Mouse (Mus musculus) heart, embryonic 15.5 days (tissue): ENCODE results near the gene Sys1. TPM values are rescaled to one million over a fixed set of nuclear protein-coding genes. Genes with fewer than 3 reads are reported as not detected.
A peak's percentile ranks its signal among the peaks of the same experiment; 100 is the strongest.

Experiments
- ATAC-seq: fragments of 200-750 bp; cut with Nextera tagmentation; replicated peaks from 2 replicates; pipeline ENCODE4 v1.8.0; 2017; ENCODE audit warnings: low read depth, moderate TSS enrichment; ENCODE audit not compliant: insufficient number of reproducible peaks, insufficient read depth, low FRiP score
- H3K27ac ChIP-seq: fragments of 300-500 bp; sonication (generic); 2 replicates; pipeline ENCODE4 v1.5.1; 2015; ENCODE audit warnings: mild to moderate bottlenecking, inconsistent platforms
- H3K27me3 ChIP-seq: fragments of 300-500 bp; sonication (generic); 2 replicates; pipeline ENCODE4 v1.6.1; 2015; ENCODE audit warnings: inconsistent platforms
- H3K36me3 ChIP-seq: fragments of 300-500 bp; sonication (generic); 2 replicates; pipeline ENCODE4 v1.6.1; 2015; ENCODE audit warnings: mild to moderate bottlenecking, inconsistent platforms
- H3K4me1 ChIP-seq: fragments of 300-500 bp; sonication (generic); replicated peaks from 2 replicates; pipeline ENCODE4 v1.6.1; 2015; ENCODE audit warnings: inconsistent platforms
- H3K4me2 ChIP-seq: fragments of 300-500 bp; sonication (generic); 2 replicates; pipeline ENCODE4 v1.6.1; 2015; ENCODE audit warnings: inconsistent platforms, mild to moderate bottlenecking, moderate library complexity
- H3K4me3 ChIP-seq: fragments of 300-500 bp; sonication (generic); 2 replicates; pipeline ENCODE4 v1.5.1; 2015; ENCODE audit warnings: mild to moderate bottlenecking, inconsistent platforms
- H3K9ac ChIP-seq: fragments of 300-500 bp; sonication (generic); 2 replicates; pipeline ENCODE4 v1.6.1; 2015; ENCODE audit warnings: mild to moderate bottlenecking, inconsistent platforms
- H3K9me3 ChIP-seq: fragments of 300-500 bp; sonication (generic); replicated peaks from 2 replicates; pipeline ENCODE4 v1.6.1; 2016; ENCODE audit warnings: inconsistent platforms
- WGBS: fragments of 180-500 bp; shearing (Covaris S2); methylation state at CpG from one replicate; pipeline ENCODE4 v1.1.7; 2015; ENCODE audit warnings: mixed read lengths; 5-methylcytosine and 5-hydroxymethylcytosine counted together
- polyA plus RNA-seq: library from polyadenylated mRNA; unstranded; fragments of >200 nt; fragmentation: Nextera tagmentation; extraction: Ambion mirVana; gene quantifications from 2 replicates; pipeline ENCODE4 v1.2.1, GENCODE M21; 2015

Gene Sys1
- polyA plus RNA-seq, 1 experiment from 2014 or later: 32.0 TPM

DNA sequence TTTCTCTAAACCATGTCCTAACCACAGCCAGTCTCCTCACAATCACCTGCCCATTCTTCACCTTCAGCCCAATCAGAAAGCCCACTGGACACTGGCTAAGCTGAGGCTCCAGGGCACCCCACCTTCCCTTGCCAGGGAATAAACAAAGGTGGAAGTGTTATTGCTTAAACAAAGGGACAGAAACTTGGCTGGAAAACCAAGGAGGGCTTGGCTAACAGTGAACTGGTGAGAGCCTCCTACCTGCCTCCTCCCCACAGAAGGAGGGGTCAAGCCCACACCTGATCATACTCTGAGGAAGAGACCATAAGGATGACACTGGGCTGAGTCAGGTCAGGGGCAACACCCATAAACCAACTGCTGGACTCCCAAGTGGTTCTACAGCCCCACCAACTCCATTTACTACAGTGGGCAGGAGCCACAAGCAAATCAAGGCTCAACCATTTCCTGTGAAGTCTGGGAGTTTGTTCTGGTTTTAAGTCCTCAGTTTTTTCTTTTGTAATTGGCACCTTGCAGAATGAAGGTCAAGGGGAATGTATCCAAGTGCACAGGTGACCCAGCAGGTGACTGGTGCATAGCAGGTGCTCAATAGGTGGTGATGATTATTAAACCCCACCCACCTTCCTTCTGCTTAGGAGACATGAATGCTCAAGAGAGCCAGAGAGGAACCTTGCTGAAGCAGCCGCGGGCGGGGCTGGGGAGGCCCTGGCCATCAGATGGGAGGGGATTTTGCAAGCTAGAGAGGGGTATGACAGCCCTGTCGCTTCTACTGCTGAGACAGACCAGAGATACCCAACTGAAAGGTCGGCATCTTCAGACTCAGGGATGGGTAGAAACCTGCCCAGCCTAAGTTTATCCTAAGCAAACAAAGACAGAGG, 21.3 kb upstream of the Sys1 start:
- no peak for ATAC-seq
- no peak overlapping the region for H3K4me2 ChIP-seq
- peaks cover 77% of the 10 kb centered on the region for H3K4me1 ChIP-seq
- no peak overlapping the region for H3K9ac ChIP-seq
- WGBS: 46% methylated on average over 5 of the region's 5 CpGs
- H3K9me3 ChIP-seq: no peaks in the 10 kb centered on the region
- no peak overlapping the region for H3K27ac ChIP-seq
- H3K36me3 ChIP-seq: no peaks in the 10 kb centered on the region
- H3K4me3 ChIP-seq: no peak overlapping the region
- H3K27me3 ChIP-seq: no peaks in the 10 kb centered on the region

DNA sequence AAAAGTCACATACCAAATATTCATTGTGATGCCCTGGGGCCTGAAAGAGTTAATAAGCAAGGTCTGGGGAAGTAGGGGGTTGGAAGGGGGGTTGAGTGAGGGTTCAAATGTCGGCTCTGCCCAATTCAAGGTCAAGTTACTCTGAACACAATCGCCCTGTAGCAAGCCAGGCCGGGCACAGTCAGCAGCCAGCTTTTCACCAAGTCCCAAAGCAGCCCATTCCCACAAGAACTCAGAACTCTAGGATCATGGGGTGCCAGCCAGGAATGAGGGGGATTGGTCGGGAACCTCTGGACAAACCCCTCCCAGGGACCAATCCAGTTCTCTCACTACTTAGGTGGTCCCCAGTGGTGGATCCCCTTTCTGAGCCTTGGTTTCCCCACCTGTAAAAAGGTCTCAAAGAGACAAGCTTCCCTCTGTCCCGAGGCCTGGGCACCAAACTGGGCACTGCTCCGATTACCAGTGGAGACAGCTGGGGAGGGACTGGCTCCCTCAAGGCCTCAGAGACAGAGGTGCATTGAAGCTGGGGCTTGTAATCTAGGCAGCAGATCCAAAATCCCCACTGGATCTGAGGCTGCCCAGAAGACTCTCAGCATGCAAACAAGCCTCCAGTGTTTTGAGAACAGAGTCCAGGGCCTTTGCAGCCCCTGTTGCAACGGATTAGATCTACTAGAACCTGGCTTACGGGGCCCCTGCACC, 20.4 kb upstream of the Sys1 start:
- peaks cover 76% of the 10 kb centered on the region for H3K4me1 ChIP-seq
- no peak for ATAC-seq
- H3K27me3 ChIP-seq: 0 out of 2 replicates have a peak, but pooled peaks cover 5% of the 10 kb centered on the region
- peak overlapping the region; percentile 22; the same call in 1 of the 2 replicates for H3K9ac ChIP-seq
- H3K4me3 ChIP-seq: no peak overlapping the region
- no peaks in the 10 kb centered on the region for H3K9me3 ChIP-seq
- 23% methylated on average over 8 of the region's 8 CpGs for WGBS
- no peaks in the 10 kb centered on the region for H3K36me3 ChIP-seq
- H3K4me2 ChIP-seq: no peak overlapping the region
- no peak overlapping the region; the same call in 1 of the 2 replicates for H3K27ac ChIP-seq

- Histone ChIP-seq H3K9me3 (no peaks in the 10 kb centered on the region), H3K4me3 (no peak overlapping the region), H3K9ac (peak overlapping the region; percentile 22; the same call in 1 of the 2 replicates), H3K4me1 (peaks cover 77% of the 10 kb centered on the region), H3K27ac (no peak overlapping the region; the same call in 1 of the 2 replicates), H3K36me3 (no peaks in the 10 kb centered on the region), H3K27me3 (0 out of 2 replicates have a peak, but pooled peaks cover 6% of the 10 kb centered on the region), H3K4me2 (no peak overlapping the region)
- 45% methylated on average over 3 of the region's 3 CpGs for WGBS
- 0 out of 2 replicates have a peak, but pooled peaks have one; percentile 17 for ATAC-seq
Observed at GRCm38 (mm10) chr2:164436961-164437360, 19.8 kb upstream of the Sys1 start.

GRCm38 (mm10) chr2:164437710-164438109, 19.1 kb upstream of the Sys1 start:
- H3K9ac ChIP-seq: no peak overlapping the region
- H3K4me3 ChIP-seq: no peak overlapping the region
- ATAC-seq: no peak
- no peaks in the 10 kb centered on the region for H3K9me3 ChIP-seq
- no peaks in the 10 kb centered on the region for H3K36me3 ChIP-seq
- 73% methylated on average over 6 of the region's 6 CpGs for WGBS
- 0 out of 2 replicates have a peak, but pooled peaks cover 6% of the 10 kb centered on the region for H3K27me3 ChIP-seq
- no peak overlapping the region for H3K4me2 ChIP-seq
- peaks cover 75% of the 10 kb centered on the region for H3K4me1 ChIP-seq
- H3K27ac ChIP-seq: no peak overlapping the region

DNA sequence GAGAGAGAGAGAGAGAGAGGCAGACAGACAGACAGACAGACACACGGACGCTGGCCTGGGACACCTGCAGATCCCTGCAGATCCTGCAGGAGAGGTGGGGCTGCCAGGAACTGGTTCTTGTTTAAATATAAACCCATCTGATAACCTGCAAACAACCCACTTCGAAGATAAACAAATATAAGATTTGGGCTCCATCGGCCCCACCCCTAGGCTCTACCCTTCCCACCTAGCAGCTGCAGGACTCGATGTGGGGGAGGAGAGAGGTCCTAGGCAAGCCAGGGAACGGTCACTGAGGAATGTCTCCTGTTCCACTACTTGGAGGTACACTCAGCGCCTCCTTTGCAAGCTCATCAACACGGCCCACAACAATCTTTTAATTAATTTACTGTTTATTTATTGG, 18.5 kb upstream of the Sys1 start:
- H3K9ac ChIP-seq: no peak overlapping the region
- WGBS: 57% methylated on average over 8 of the region's 8 CpGs
- H3K27ac ChIP-seq: no peak overlapping the region
- no peaks in the 10 kb centered on the region for H3K36me3 ChIP-seq
- no peak overlapping the region for H3K4me2 ChIP-seq
- H3K4me3 ChIP-seq: no peak overlapping the region
- ATAC-seq: no peak
- no peaks in the 10 kb centered on the region for H3K9me3 ChIP-seq
- H3K27me3 ChIP-seq: 0 out of 2 replicates have a peak, but pooled peaks cover 6% of the 10 kb centered on the region
- peaks cover 72% of the 10 kb centered on the region for H3K4me1 ChIP-seq

DNA sequence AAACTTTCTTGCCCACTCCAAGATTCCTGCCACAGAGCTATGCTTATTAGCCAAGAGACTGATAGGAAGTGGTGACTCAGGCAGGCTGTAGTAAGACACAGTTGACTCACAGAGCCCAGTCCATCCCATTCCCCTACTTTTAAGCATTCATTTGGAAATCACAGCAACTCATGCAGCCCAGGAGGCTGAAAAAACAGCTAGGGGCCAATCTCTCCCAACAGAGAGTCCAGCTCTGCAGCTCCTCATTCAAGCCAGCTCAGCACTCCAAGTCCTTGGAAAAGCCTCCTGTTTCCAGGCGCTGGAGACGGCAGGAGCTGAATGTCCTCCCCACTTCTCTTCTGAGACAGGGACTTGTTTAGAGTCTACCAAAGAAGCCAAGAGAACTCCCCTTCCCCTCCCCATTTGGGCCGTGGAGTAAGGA, 17.8 kb upstream of the Sys1 start:
- Histone ChIP-seq H3K9me3 (no peaks in the 10 kb centered on the region), H3K36me3 (no peaks in the 10 kb centered on the region), H3K4me1 (peaks cover 70% of the 10 kb centered on the region), H3K9ac (no peak overlapping the region), H3K4me2 (0 out of 2 replicates have a peak overlapping the region, but pooled peaks have one; percentile 3), H3K4me3 (no peak overlapping the region), H3K27ac (no peak overlapping the region; the same call in 1 of the 2 replicates), H3K27me3 (peaks cover 9% of the 10 kb centered on the region; the same call in 1 of the 2 replicates)
- ATAC-seq: no peak
- 51% methylated on average over 3 of the region's 3 CpGs for WGBS

- Histone ChIP-seq H3K4me3 (no peak overlapping the region), H3K9me3 (no peaks in the 10 kb centered on the region), H3K36me3 (no peaks in the 10 kb centered on the region), H3K27ac (no peak overlapping the region), H3K27me3 (peaks cover 22% of the 10 kb centered on the region), H3K4me1 (peaks cover 67% of the 10 kb centered on the region), H3K9ac (no peak overlapping the region), H3K4me2 (no peak overlapping the region)
- 69% methylated on average over 5 of the region's 5 CpGs for WGBS
- ATAC-seq: no peak
Observed at GRCm38 (mm10) chr2:164440314-164440713, 16.4 kb upstream of the Sys1 start.

DNA sequence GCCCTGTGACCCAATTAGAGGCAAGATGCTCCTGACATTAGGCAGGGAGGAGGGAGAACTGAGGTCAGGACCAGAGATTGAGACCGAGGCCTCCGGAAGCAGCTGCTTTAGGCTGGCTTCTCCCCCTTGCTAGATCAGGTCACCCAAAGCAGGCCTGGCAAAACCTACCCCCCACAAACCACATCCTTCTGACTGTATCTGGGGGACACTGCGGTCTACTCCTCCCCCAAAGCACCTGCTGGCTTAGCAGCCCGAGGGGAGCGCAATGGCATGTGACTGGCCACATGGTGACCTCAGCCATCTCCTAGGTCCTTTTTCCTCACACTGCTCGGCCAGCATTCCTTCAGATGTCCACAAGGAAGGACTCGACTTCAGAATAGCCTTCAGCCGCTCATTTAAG, 15.6 kb upstream of the Sys1 start:
- 52% methylated on average over 8 of the region's 8 CpGs for WGBS
- Histone ChIP-seq H3K4me1 (peaks cover 58% of the 10 kb centered on the region), H3K36me3 (no peaks in the 10 kb centered on the region), H3K4me3 (peak overlapping the region; percentile 75), H3K27me3 (peaks cover 27% of the 10 kb centered on the region), H3K27ac (no peak overlapping the region), H3K4me2 (peak overlapping the region; percentile 95), H3K9ac (peak overlapping the region; percentile 34; the same call in 1 of the 2 replicates), H3K9me3 (no peaks in the 10 kb centered on the region)
- ATAC-seq: no peak

GRCm38 (mm10) chr2:164441731-164442130, 15.0 kb upstream of the Sys1 start:
- ATAC-seq: no peak
- 38% methylated on average over 7 of the region's 7 CpGs for WGBS
- Histone ChIP-seq H3K36me3 (no peaks in the 10 kb centered on the region), H3K27me3 (peaks cover 30% of the 10 kb centered on the region), H3K4me3 (peak overlapping the region; percentile 75), H3K9ac (peak overlapping the region; percentile 80), H3K4me1 (peaks cover 53% of the 10 kb centered on the region), H3K4me2 (peak overlapping the region; percentile 95), H3K27ac (no peak overlapping the region), H3K9me3 (no peaks in the 10 kb centered on the region)

DNA sequence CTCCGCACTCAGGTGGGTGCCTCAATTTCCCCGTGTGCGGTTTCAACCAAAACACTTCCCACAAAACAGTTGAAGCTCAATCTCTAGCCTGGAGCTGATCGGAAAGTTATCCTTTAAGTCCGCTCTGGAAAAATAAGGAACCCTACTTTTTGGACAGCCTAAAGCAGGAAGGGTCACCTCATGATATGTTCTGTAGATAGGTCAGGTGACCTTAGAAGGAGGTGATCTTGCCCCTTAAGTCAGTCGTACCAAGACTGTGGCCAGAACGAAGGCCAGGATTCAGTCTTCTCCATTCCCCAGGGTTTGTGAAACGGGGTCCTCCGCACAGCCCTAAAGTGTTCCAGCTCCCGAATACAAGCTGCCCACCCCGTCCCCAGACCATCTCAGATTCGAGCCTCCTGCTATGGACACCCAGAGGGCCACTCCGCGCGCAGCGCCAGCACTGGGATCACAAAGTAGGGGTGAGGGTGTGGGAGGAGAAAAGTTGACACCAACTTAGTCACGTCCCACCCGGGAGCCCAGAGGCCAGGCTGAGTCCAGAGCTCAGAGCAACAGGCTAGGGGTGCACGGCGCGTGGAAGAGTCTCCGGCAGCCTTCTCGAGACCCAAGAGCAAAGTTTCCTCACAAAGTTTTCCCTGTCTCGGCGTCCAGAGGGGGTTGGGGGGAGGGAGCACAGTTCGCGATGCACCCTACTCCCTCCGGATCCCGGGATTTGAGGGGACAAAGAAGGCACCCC, 14.3 kb upstream of the Sys1 start:
- Histone ChIP-seq H3K27ac (peak overlapping the region; percentile 72), H3K4me3 (peak overlapping the region; percentile 75), H3K4me2 (peak overlapping the region; percentile 95), H3K27me3 (peaks cover 30% of the 10 kb centered on the region), H3K4me1 (peaks cover 46% of the 10 kb centered on the region), H3K9me3 (no peaks in the 10 kb centered on the region), H3K9ac (peak overlapping the region; percentile 80), H3K36me3 (no peaks in the 10 kb centered on the region)
- WGBS: 4% methylated on average over 29 of the region's 29 CpGs
- peak; percentile 73 for ATAC-seq

DNA sequence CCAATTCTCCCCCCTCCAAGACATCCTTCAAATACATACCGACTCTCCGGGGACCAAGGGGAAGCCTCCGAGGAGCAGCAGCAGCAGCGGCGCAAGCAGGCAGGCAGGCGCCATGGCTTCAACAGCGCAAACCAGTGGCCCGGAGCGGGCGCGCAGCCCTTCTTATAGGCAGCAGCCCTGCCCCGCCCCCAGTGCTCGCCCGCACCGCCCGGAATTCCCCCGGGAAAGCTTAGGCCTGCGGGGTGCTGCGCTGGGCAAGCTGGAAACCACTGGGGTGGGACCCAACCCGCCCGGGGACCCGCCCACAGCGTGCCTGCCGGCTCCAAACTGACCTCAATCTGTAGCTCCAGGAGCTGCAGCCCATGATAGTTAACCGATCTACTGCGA, 13.7 kb upstream of the Sys1 start:
- Histone ChIP-seq H3K27me3 (peaks cover 30% of the 10 kb centered on the region), H3K9ac (peak overlapping the region; percentile 80), H3K4me2 (peak overlapping the region; percentile 95), H3K4me3 (peak overlapping the region; percentile 75), H3K36me3 (no peaks in the 10 kb centered on the region), H3K27ac (peak overlapping the region; percentile 72), H3K9me3 (no peaks in the 10 kb centered on the region), H3K4me1 (peaks cover 42% of the 10 kb centered on the region)
- under 1% methylated on average over 24 of the region's 26 CpGs for WGBS
- ATAC-seq: peak; percentile 90
